Mouse (Mus musculus) testis, postnatal 14 days (tissue): ENCODE data around the gene Vmn1r91.
"Not testable (repeated sequence)": the region's sequence is repeated elsewhere in the genome, so short reads cannot be mapped to it uniquely, and the experiment has no call there.

Experiments
- DNase-seq: peaks from one replicate; pipeline ENCODE4 v3.0.0; 2021; ENCODE audit warnings: low spot score

Vmn1r91 gene

DNA sequence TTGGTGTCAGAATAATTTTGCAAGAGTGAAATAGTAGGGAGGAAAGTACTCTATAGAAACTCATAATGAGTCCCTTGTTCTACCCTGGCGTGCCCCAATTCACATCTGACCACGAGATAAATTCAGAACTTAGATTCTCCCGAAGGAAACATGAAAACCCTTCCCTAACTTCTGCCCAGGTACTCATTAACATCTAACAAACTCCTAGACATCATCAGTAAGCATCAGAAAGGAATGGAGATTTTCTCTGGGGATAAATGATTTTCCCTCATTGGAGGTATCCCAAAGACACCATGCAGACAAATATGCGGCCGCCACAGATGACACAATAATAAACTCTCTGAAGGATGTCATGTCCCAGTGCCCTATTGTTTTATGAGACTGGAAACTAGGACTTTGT is at the start of gene Vmn1r91:
Vmn1r91 (plus strand) TSS at position 301 of the 400 bp plus-strand sequence.
- not testable (repeated sequence) for DNase-seq

DNA sequence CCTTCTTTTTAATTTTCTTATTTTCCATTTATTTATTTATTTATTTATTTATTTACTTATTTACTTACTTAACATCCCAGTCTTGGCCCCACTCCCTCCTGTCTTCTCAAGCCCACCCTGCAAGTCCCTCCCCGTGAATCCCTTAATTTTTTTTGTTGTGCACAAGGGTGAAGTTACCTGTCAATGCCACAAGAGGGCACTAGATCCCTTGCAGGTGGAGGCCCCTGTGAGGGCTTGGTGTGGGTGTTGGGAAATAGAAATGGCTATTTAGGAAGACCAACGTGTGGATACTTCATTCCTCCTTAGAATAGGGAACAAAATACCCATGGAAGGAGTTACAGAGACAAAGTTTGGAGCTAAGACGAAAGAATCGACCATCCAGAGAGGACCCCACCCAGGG is 35.4 kb upstream of the Vmn1r91 start:
- not testable (repeated sequence) for DNase-seq

- not testable (repeated sequence) for DNase-seq
Observed at GRCm38 (mm10) chr7:20078118-20078517, 21.4 kb upstream of the Vmn1r91 start.

- DNase-seq: not testable (repeated sequence)
Observed at GRCm38 (mm10) chr7:20122479-20122878, 23.0 kb downstream of the Vmn1r91 start, which contains the start of gene Gm16442. Gene Gm16442, minus strand, starts transcription at chr7:20122579.

GRCm38 (mm10) chr7:20138988-20139387 is 39.5 kb downstream of the Vmn1r91 start, which contains the start of gene Vmn1r93:
Gene Vmn1r93, minus strand, starts transcription at chr7:20139088.
- DNase-seq: not testable (repeated sequence)
